Mouse (Mus musculus) neural tube, embryonic 15.5 days (tissue): ENCODE data around the gene Gm17581. TPM values are rescaled to one million over a fixed set of nuclear protein-coding genes. Genes with fewer than 3 reads are reported as not detected.

Experiments used
- ATAC-seq: fragments of 200-750 bp; cut with Nextera tagmentation; 2 replicates; pipeline ENCODE4 v1.8.0; 2017; ENCODE audit warnings: mild to moderate bottlenecking, moderate TSS enrichment, moderate library complexity; ENCODE audit not compliant: low FRiP score
- H3K27ac ChIP-seq: fragments of 300-500 bp; sonication (generic); replicated peaks from 2 replicates; pipeline ENCODE4 v1.5.1; 2015; ENCODE audit warnings: mild to moderate bottlenecking, inconsistent platforms
- H3K27me3 ChIP-seq: fragments of 300-500 bp; sonication (generic); replicated peaks from 2 replicates; pipeline ENCODE4 v1.6.1; 2015; ENCODE audit warnings: inconsistent platforms
- H3K36me3 ChIP-seq: fragments of 300-500 bp; sonication (generic); 2 replicates; pipeline ENCODE4 v1.6.1; 2015; ENCODE audit warnings: inconsistent platforms
- H3K4me1 ChIP-seq: fragments of 300-500 bp; sonication (generic); 2 replicates; pipeline ENCODE4 v1.6.1; 2015; ENCODE audit warnings: inconsistent platforms
- H3K4me2 ChIP-seq: fragments of 300-500 bp; sonication (generic); 2 replicates; pipeline ENCODE4 v1.6.1; 2015; ENCODE audit warnings: inconsistent platforms, mild to moderate bottlenecking, moderate library complexity
- H3K4me3 ChIP-seq: fragments of 300-500 bp; sonication (generic); replicated peaks from 2 replicates; pipeline ENCODE4 v1.5.1; 2015; ENCODE audit warnings: mild to moderate bottlenecking, inconsistent platforms
- H3K9ac ChIP-seq: fragments of 300-500 bp; sonication (generic); replicated peaks from 2 replicates; pipeline ENCODE4 v1.6.1; 2015; ENCODE audit warnings: mild to moderate bottlenecking, inconsistent platforms
- H3K9me3 ChIP-seq: fragments of 300-500 bp; sonication (generic); replicated peaks from 2 replicates; pipeline ENCODE4 v1.6.1; 2016; ENCODE audit warnings: inconsistent platforms
- WGBS: fragments of 180-500 bp; shearing (Covaris S2); methylation state at CpG from one replicate; pipeline ENCODE4 v1.1.7; 2015; ENCODE audit warnings: mixed read lengths; 5-methylcytosine and 5-hydroxymethylcytosine counted together
- polyA plus RNA-seq: library from polyadenylated mRNA; unstranded; fragments of >200 nt; fragmentation: Nextera tagmentation; extraction: Ambion mirVana; gene quantifications from 2 replicates; pipeline ENCODE4 v1.2.1, GENCODE M21; 2015

The Gm17581 gene
- polyA plus RNA-seq, 1 experiment from 2014 or later = not detected

DNA sequence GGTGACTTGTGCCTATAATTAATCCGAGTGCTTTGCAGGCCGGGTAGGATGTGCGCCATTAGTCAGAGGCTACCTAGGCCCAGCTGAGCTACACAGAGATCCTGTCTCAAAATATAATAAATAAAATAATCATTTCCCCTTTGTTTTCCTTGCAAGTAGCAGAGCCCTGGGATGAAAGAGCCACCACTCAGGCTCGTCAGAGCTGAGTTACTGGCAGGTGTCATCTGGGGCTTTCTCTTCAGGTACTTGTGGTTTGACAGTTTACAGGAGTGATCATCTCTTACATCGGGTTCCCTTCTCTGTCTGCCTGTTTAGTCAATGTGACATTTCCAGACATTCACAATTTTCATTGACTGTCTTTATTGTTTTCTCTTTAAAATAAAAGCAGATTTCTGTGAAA, 49.1 kb downstream of the Gm17581 start:
- no peak for ATAC-seq
- H3K27me3 ChIP-seq = no peaks in the 10 kb centered on the region
- 82% methylated on average over 5 of the region's 5 CpGs for WGBS

More for the DNA sequence above, 49.1 kb downstream of the Gm17581 start:
- Histone ChIP-seq H3K4me2 (no peak overlapping the region), H3K4me1 (peaks cover 39% of the 10 kb centered on the region), H3K9ac (no peak overlapping the region), H3K27ac (no peak overlapping the region), H3K4me3 (no peak overlapping the region), H3K9me3 (no peaks in the 10 kb centered on the region), H3K36me3 (peaks cover 6% of the 10 kb centered on the region; the same call in 1 of the 2 replicates)

Other genes starting within 250 kb of the Gm17581 start
- 24.0 and 29.4 TPM in 2 replicates for gene Acss2, start 217.9 kb downstream of the Gm17581 start, polyA plus RNA-seq
- 80.2 and 94.7 TPM in 2 replicates for gene Ggt7, start 217.6 kb downstream of the Gm17581 start, polyA plus RNA-seq
- gene Gss, start 143.1 kb downstream of the Gm17581 start, polyA plus RNA-seq = 15.9 and 21.7 TPM in 2 replicates
- 1.0 and 1.9 TPM in 2 replicates for gene Myh7b, start 124.7 kb downstream of the Gm17581 start, polyA plus RNA-seq
- gene Trpc4ap, start 43.5 kb downstream of the Gm17581 start, polyA plus RNA-seq = 153 and 157 TPM in 2 replicates
- gene Edem2, start 6.4 kb downstream of the Gm17581 start, polyA plus RNA-seq = 40.1 and 43.4 TPM in 2 replicates
- gene Procr, start 15.3 kb upstream of the Gm17581 start, polyA plus RNA-seq = 4.2 and 5.0 TPM in 2 replicates
- 13.6 and 16.2 TPM in 2 replicates for gene Mmp24, start 39.5 kb upstream of the Gm17581 start, polyA plus RNA-seq
- gene BC029722, start 83.6 kb upstream of the Gm17581 start, polyA plus RNA-seq = 44.9 and 45.3 TPM in 2 replicates
- gene Eif6, start 91.1 kb upstream of the Gm17581 start, polyA plus RNA-seq = 153 and 171 TPM in 2 replicates
- gene Fam83c, start 99.0 kb upstream of the Gm17581 start, polyA plus RNA-seq = 0.52 and 0.72 TPM in 2 replicates
- gene Uqcc1, start 194.4 kb upstream of the Gm17581 start, polyA plus RNA-seq = 70.9 and 73.5 TPM in 2 replicates
- not detected in 2 replicates for gene Gm15557, start 204.9 kb upstream of the Gm17581 start, polyA plus RNA-seq
- gene Gdf5, start 209.5 kb upstream of the Gm17581 start, polyA plus RNA-seq = 0.59 and 1.2 TPM in 2 replicates
- gene Cep250, start 220.6 kb upstream of the Gm17581 start, polyA plus RNA-seq = 13.4 and 16.7 TPM in 2 replicates